Mouse (Mus musculus): ENCODE measurements around the gene Gpd1l. TPM values are rescaled to one million over a fixed set of nuclear protein-coding genes. Genes with fewer than 3 reads are reported as not detected.

Gene Gpd1l
- polyA plus RNA-seq, 1 experiment from 2014 or later, result 15.2 TPM

DNA sequence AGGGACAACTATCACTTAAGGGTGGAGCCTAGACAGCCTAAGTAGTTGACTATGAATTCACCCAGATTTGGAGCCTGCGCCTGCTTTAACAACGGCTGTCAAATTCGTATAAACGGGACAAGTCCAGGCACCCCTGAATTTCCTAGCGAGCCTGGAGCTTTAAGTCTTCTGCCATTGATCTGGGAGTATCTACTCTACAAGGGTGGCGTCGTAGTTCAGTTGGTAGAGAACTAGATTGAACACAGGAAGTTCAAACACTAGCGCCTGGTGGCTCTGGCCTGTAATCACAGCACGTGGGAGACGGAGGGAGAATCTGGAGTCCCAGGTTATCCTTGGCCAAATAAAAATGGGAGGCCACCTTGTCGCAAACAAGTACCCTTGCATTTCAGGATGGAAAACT, 444 bp upstream of the Gpd1l start:
- H3K4me2 ChIP-seq (replicated peaks; ENCODE audit: low read depth, low read length), result peak overlapping the region; percentile 96; the same call in 1 of the 2 replicates
- H3K9me3 ChIP-seq (ENCODE audit: control insufficient read depth, low read length), result no peaks in the 10 kb centered on the region
- 61% methylated on average over 11 of the region's 11 CpGs for WGBS
- H3K4me1 ChIP-seq (ENCODE audit: control insufficient read depth, insufficient read depth, low read length), result peaks cover 4% of the 10 kb centered on the region
- H3K4me3 ChIP-seq (ENCODE audit: low read length), result peak overlapping the region; percentile 75; the same call in 1 of the 2 replicates
- no peaks in the 10 kb centered on the region for H3K27me3 ChIP-seq (ENCODE audit: control insufficient read depth, insufficient read depth, low read length)
- no peak overlapping the region for H3K9ac ChIP-seq (ENCODE audit: low read depth, low read length)
- ATAC-seq (ENCODE audit: low FRiP score, low TSS enrichment), result peak; percentile 11
- H3K27ac ChIP-seq (ENCODE audit: low read depth, low read length), result no peak overlapping the region
- no peaks in the 10 kb centered on the region for H3K36me3 ChIP-seq (ENCODE audit: control insufficient read depth, insufficient read depth, low read length)

DNA sequence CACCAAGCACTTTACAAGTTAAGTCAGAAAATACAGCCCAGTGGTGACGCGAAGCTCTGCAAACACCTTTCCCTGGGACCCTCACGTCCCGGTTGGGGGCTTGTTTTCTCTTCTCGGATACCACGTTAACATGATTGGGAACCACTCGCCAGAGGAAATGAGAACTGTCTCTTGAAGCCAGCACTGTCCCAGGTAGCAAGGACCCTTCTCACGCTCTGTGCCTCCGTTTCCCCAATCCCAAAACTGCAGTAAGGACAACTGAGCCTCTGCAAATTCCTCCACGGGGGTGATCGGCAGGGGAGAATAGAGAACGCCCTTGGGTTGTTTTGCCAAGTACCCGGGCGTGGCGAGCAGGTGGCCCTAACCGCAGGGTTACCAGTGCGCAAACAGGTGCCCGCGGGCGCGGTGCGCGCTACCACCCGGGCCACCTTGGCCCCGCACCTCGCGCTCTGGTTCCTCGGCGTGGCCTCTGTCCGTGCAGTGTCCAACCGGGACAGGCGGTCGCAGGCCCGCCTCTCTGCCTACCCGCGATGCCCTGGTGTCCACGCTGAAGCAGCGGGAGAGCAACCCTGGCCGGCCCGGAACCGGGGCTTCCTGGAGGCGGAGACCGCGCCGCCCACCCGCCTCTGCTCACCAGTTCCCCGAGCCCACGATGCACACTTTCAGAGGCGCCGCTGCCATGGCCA, 607 bp downstream of the Gpd1l start:
- peak overlapping the region; percentile 74 for H3K27ac ChIP-seq (ENCODE audit: low read depth, low read length)
- peak overlapping the region; percentile 96 for H3K4me2 ChIP-seq (replicated peaks; ENCODE audit: low read depth, low read length)
- peaks cover 4% of the 10 kb centered on the region for H3K4me1 ChIP-seq (ENCODE audit: control insufficient read depth, insufficient read depth, low read length)
- no peaks in the 10 kb centered on the region for H3K27me3 ChIP-seq (ENCODE audit: control insufficient read depth, insufficient read depth, low read length)
- peak overlapping the region; percentile 66 for H3K9ac ChIP-seq (ENCODE audit: low read depth, low read length)
- H3K36me3 ChIP-seq (ENCODE audit: control insufficient read depth, insufficient read depth, low read length), result no peaks in the 10 kb centered on the region
- peak overlapping the region; percentile 75 for H3K4me3 ChIP-seq (ENCODE audit: low read length)
- no peaks in the 10 kb centered on the region for H3K9me3 ChIP-seq (ENCODE audit: control insufficient read depth, low read length)
- 1% methylated on average over 47 of the region's 50 CpGs for WGBS
- ATAC-seq (ENCODE audit: low FRiP score, low TSS enrichment), result peak; percentile 54

DNA sequence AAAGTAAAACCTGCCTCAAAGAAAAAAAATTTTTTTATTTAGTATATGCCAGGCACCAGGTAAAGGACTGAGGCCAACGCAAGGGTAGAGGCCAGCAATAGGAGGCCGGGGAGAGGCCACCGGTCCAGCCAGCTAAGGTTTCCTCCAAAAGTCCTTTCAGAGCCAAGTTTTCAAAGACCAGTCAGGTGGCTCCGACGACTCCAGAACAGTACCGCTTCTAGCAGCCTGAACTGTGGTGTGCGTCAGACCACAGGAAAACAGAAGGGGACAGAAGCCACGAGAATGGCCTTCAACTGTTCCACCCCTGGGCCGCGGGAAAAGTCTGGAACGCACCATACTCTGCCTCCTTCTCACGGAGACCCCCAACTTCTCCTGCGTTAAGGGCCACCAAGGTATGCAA, 1.2 kb downstream of the Gpd1l start:
- Histone ChIP-seq H3K4me2 (replicated peaks; ENCODE audit: low read depth, low read length) (peak overlapping the region; percentile 96), H3K9me3 (ENCODE audit: control insufficient read depth, low read length) (no peaks in the 10 kb centered on the region), H3K36me3 (ENCODE audit: control insufficient read depth, insufficient read depth, low read length) (no peaks in the 10 kb centered on the region), H3K4me1 (ENCODE audit: control insufficient read depth, insufficient read depth, low read length) (peaks cover 4% of the 10 kb centered on the region), H3K27me3 (ENCODE audit: control insufficient read depth, insufficient read depth, low read length) (no peaks in the 10 kb centered on the region), H3K4me3 (ENCODE audit: low read length) (peak overlapping the region; percentile 75), H3K27ac (ENCODE audit: low read depth, low read length) (no peak overlapping the region), H3K9ac (ENCODE audit: low read depth, low read length) (peak overlapping the region; percentile 66)
- no peak for ATAC-seq (ENCODE audit: low FRiP score, low TSS enrichment)
- 14% methylated on average over 13 of the region's 13 CpGs for WGBS

DNA sequence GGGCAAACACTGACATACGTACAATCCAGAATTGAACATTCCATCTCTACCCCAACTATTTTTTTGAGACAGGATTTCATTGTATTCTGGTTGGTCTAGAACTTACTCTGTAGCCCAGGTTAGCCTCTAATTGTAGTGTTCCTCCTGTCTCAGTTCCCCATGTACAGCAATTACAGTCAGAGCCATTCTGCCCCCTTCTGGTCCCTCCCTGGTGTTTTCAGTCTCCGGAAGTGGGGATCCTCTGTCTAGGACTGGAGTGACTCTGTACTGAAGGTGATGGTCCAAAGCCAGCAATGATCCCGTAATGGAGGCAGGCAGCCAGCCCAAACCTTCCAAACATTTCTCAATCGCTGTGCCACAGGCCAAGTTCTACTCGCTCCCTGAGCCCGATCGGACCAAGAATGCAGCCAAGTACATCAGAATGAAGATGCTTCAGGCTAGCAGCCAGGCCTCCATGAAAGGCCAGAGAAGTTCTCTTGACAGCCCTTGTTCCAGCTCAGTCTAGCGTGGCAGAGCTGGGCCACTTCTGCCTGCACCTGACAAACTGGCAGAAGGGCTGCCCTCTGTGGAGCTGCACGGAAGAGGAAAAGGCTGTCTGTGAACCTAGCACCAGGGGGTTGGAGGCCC, 3.2 kb downstream of the Gpd1l start:
- no peaks in the 10 kb centered on the region for H3K9me3 ChIP-seq (ENCODE audit: control insufficient read depth, low read length)
- H3K4me1 ChIP-seq (ENCODE audit: control insufficient read depth, insufficient read depth, low read length), result peaks cover 6% of the 10 kb centered on the region
- no peaks in the 10 kb centered on the region for H3K36me3 ChIP-seq (ENCODE audit: control insufficient read depth, insufficient read depth, low read length)
- no peak overlapping the region for H3K4me2 ChIP-seq (replicated peaks; ENCODE audit: low read depth, low read length)
- H3K27me3 ChIP-seq (ENCODE audit: control insufficient read depth, insufficient read depth, low read length), result no peaks in the 10 kb centered on the region
- H3K4me3 ChIP-seq (ENCODE audit: low read length), result no peak overlapping the region
- H3K9ac ChIP-seq (ENCODE audit: low read depth, low read length), result no peak overlapping the region
- H3K27ac ChIP-seq (ENCODE audit: low read depth, low read length), result no peak overlapping the region
- no peak for ATAC-seq (ENCODE audit: low FRiP score, low TSS enrichment)
- WGBS, result 86% methylated on average over 9 of the region's 9 CpGs

DNA sequence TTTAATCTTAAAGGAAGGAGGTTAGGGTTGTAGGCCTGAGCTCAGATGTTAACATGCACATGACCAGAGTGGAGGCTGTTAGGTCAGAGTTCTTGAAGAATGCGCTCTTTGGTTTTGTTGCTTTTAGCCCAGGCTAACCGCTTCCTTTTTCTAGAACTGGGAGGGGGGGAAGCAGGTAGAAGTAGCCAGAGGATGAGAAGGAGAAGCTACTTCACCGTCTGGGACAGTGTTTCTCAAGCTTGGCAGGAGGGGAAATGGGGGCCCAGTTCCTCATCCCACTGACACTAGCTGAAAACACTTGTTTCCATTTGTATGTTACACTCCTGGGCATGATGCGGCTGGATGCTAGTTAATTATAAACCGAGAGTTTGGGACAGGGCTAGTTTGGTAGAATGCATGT, 8.2 kb downstream of the Gpd1l start:
- 72% methylated on average over 5 of the region's 5 CpGs for WGBS
- Histone ChIP-seq H3K9ac (ENCODE audit: low read depth, low read length) (no peak overlapping the region), H3K27ac (ENCODE audit: low read depth, low read length) (no peak overlapping the region), H3K4me2 (replicated peaks; ENCODE audit: low read depth, low read length) (no peak overlapping the region), H3K4me3 (ENCODE audit: low read length) (no peak overlapping the region), H3K9me3 (ENCODE audit: control insufficient read depth, low read length) (no peaks in the 10 kb centered on the region), H3K36me3 (ENCODE audit: control insufficient read depth, insufficient read depth, low read length) (no peaks in the 10 kb centered on the region), H3K4me1 (ENCODE audit: control insufficient read depth, insufficient read depth, low read length) (peaks cover 9% of the 10 kb centered on the region; the same call in 1 of the 2 replicates), H3K27me3 (ENCODE audit: control insufficient read depth, insufficient read depth, low read length) (no peaks in the 10 kb centered on the region)
- ATAC-seq (ENCODE audit: low FRiP score, low TSS enrichment), result no peak

DNA sequence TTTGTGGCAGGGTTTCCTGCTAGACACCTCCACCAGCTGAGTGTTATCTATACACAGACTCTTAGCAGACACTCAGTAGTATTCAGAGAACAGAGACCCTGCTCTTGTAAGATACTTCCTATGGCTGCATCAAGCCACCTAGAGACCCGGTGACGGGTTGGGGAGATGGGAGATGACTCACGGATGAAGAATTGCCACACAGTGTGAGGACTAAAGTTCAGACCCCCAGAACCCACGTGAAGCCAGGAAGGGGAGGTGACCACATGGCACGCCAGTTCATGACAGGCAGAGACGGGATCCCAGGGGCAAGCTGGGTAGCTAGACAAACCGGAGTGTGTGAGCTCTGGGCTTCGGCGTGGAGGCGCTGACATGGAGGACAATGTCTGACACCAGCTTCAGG, 8.7 kb downstream of the Gpd1l start:
- no peak for ATAC-seq (ENCODE audit: low FRiP score, low TSS enrichment)
- H3K4me1 ChIP-seq (ENCODE audit: control insufficient read depth, insufficient read depth, low read length), result peaks cover 9% of the 10 kb centered on the region; the same call in 1 of the 2 replicates
- WGBS, result 81% methylated on average over 10 of the region's 10 CpGs
- no peak overlapping the region for H3K4me2 ChIP-seq (replicated peaks; ENCODE audit: low read depth, low read length)
- no peak overlapping the region for H3K4me3 ChIP-seq (ENCODE audit: low read length)
- H3K27ac ChIP-seq (ENCODE audit: low read depth, low read length), result no peak overlapping the region
- H3K36me3 ChIP-seq (ENCODE audit: control insufficient read depth, insufficient read depth, low read length), result no peaks in the 10 kb centered on the region
- H3K9ac ChIP-seq (ENCODE audit: low read depth, low read length), result no peak overlapping the region
- no peaks in the 10 kb centered on the region for H3K9me3 ChIP-seq (ENCODE audit: control insufficient read depth, low read length)
- H3K27me3 ChIP-seq (ENCODE audit: control insufficient read depth, insufficient read depth, low read length), result no peaks in the 10 kb centered on the region

DNA sequence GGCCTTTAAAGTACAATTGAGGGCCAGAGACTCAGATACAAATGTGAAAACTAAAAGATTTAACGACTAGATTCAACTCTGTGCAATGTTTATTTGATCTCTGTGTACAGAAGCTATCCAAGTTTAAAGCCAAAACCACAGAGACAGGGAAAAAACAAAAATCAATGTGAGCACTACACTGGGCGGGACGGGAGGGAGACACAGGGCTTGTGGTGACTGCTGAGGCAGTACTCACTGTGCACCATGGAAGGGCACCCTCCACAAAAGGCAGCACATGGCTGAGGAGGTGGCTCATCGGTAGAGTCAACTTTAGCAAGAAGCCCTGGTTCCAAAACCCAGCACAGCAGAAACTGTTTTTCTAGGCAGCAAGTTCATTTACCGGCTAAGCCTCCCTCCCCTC, 9.3 kb downstream of the Gpd1l start:
- no peak for ATAC-seq (ENCODE audit: low FRiP score, low TSS enrichment)
- Histone ChIP-seq H3K9me3 (ENCODE audit: control insufficient read depth, low read length) (no peaks in the 10 kb centered on the region), H3K4me3 (ENCODE audit: low read length) (no peak overlapping the region), H3K27me3 (ENCODE audit: control insufficient read depth, insufficient read depth, low read length) (no peaks in the 10 kb centered on the region), H3K4me1 (ENCODE audit: control insufficient read depth, insufficient read depth, low read length) (peaks cover 9% of the 10 kb centered on the region; the same call in 1 of the 2 replicates), H3K36me3 (ENCODE audit: control insufficient read depth, insufficient read depth, low read length) (no peaks in the 10 kb centered on the region), H3K27ac (ENCODE audit: low read depth, low read length) (no peak overlapping the region), H3K9ac (ENCODE audit: low read depth, low read length) (no peak overlapping the region), H3K4me2 (replicated peaks; ENCODE audit: low read depth, low read length) (no peak overlapping the region)
- WGBS, result 38% methylated on average over 5 of the region's 5 CpGs

DNA sequence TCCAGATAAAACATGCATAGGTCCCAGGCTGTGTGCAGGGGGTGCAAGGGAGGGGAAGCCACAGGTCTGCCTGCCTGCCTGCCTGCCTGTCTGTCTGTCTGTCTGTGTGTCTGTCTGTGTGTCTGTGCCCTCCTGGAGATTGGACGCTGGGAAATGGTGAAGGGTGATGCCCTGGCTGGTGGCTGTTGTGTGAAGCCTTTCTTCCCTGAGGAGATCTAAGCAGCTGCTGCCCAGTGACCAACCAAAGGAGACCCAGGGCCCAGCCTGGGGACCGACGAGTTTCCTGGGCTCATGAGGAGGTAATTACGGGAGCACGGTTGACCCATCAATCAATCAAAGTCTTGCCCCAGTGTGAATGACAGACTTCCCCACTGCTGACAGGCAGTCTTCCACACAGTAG, 11.6 kb downstream of the Gpd1l start:
- Histone ChIP-seq H3K27ac (ENCODE audit: low read depth, low read length) (no peak overlapping the region), H3K4me2 (replicated peaks; ENCODE audit: low read depth, low read length) (no peak overlapping the region), H3K9ac (ENCODE audit: low read depth, low read length) (no peak overlapping the region), H3K36me3 (ENCODE audit: control insufficient read depth, insufficient read depth, low read length) (peaks cover 2% of the 10 kb centered on the region; the same call in 1 of the 2 replicates), H3K4me1 (ENCODE audit: control insufficient read depth, insufficient read depth, low read length) (peaks cover 9% of the 10 kb centered on the region; the same call in 1 of the 2 replicates), H3K27me3 (ENCODE audit: control insufficient read depth, insufficient read depth, low read length) (no peaks in the 10 kb centered on the region), H3K4me3 (ENCODE audit: low read length) (no peak overlapping the region), H3K9me3 (ENCODE audit: control insufficient read depth, low read length) (no peaks in the 10 kb centered on the region)
- no peak for ATAC-seq (ENCODE audit: low FRiP score, low TSS enrichment)
- 48% methylated on average over 5 of the region's 5 CpGs for WGBS

DNA sequence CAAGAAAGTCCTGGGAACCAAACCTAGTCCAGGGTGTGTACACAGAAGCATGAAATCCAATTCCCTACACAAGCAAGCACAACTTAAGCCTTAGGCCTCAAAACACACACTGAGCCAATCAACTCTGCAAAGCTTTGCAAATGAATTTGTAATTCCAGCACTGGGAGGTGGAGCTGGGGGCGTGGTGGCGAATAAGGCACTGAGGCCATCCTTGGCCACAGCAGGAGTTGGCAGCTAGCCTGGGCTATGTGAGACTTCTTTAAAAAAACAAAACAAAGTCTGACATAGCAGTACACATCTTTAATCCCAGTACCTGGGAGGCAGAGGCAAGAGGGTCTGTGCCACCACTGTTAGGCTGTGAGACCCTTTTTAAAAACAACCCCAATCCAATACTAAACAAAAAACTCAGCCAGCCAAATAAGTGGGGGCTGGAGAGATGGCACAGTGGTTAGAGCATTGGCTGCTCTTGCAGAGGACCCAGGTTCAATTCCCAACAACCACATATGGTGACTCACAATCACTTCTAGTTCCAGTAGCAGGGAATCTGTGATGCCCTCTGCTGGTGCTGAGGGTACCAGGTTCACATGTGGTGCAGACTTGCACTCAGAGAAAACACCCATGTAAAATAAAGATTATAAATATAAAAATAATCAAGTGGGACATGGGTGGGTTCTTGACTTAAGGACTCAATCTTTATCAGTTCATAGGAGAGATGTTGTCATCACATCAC, 12.3 kb downstream of the Gpd1l start:
- no peaks in the 10 kb centered on the region for H3K9me3 ChIP-seq (ENCODE audit: control insufficient read depth, low read length)
- no peak overlapping the region for H3K9ac ChIP-seq (ENCODE audit: low read depth, low read length)
- no peaks in the 10 kb centered on the region for H3K27me3 ChIP-seq (ENCODE audit: control insufficient read depth, insufficient read depth, low read length)
- no peak overlapping the region for H3K27ac ChIP-seq (ENCODE audit: low read depth, low read length)
- H3K36me3 ChIP-seq (ENCODE audit: control insufficient read depth, insufficient read depth, low read length), result peaks cover 2% of the 10 kb centered on the region; the same call in 1 of the 2 replicates
- H3K4me2 ChIP-seq (replicated peaks; ENCODE audit: low read depth, low read length), result no peak overlapping the region
- ATAC-seq (ENCODE audit: low FRiP score, low TSS enrichment), result no peak
- no peak overlapping the region for H3K4me3 ChIP-seq (ENCODE audit: low read length)
- 100% methylated on average over 2 of the region's 2 CpGs for WGBS
- H3K4me1 ChIP-seq (ENCODE audit: control insufficient read depth, insufficient read depth, low read length), result peaks cover 9% of the 10 kb centered on the region; the same call in 1 of the 2 replicates

All from kidney, embryonic 14.5 days (tissue).